Mouse (Mus musculus): Measurements from ENCODE around the gene Rnase1.

GRCm38 (mm10) chr14:51113916-51114560 is 32.5 kb downstream of the Rnase1 start, which contains the start of gene Eddm3b:
- TF ChIP-seq POLR2A (IDR thresholded peaks at IDR 0.05; ENCODE audit: extremely low read depth, insufficient read depth, low read length), result no peak
- TF ChIP-seq CTCF (IDR thresholded peaks at IDR 0.05; ENCODE audit: low read depth, low read length), result no peak

All from liver, adult 2 months (tissue).